Mouse (Mus musculus): ENCODE results near the gene Trrap. TPM values are rescaled to one million over a fixed set of nuclear protein-coding genes. Genes with fewer than 3 reads are reported as not detected.

Gene Trrap
- polyA plus RNA-seq, 1 experiment from 2014 or later = 80.4 TPM

DNA sequence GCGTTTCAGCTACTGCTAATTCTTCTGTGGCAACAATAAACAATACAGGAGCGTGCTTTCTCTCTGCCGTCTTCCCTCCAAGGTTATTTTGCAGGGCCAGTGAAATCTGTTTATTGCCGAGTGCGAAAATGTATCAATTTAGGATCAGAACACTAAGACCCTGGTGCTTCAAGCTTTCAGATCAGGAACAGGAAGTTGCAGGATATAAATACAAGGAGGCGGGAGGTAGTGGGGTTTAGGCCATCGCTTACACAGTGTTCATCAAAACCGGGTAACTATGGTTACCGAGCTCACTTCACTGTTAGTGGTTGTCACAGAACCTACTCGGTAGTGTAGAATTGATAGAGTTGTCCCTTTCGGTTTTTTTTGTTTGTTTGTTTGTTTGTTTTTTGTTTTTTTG is 886 bp upstream of the Trrap start:
- Histone ChIP-seq H3K9ac (replicated peaks; ENCODE audit: low read depth, low read length) (no peak overlapping the region), H3K4me1 (replicated peaks; ENCODE audit: control insufficient read depth, insufficient read depth, low read length) (peaks cover 12% of the 10 kb centered on the region), H3K9me3 (ENCODE audit: control insufficient read depth, low read length) (no peaks in the 10 kb centered on the region), H3K36me3 (ENCODE audit: control insufficient read depth, insufficient read depth) (peaks cover under 1% of the 10 kb centered on the region; the same call in 1 of the 2 replicates), H3K27ac (ENCODE audit: low read length) (no peak overlapping the region), H3K27me3 (replicated peaks; ENCODE audit: control insufficient read depth, insufficient read depth, low read length) (no peaks in the 10 kb centered on the region; the same call in 1 of the 2 replicates), H3K4me2 (ENCODE audit: low read length) (no peak overlapping the region), H3K4me3 (replicated peaks; ENCODE audit: low read length) (no peak overlapping the region)
- 82% methylated on average over 11 of the region's 11 CpGs for WGBS
- ATAC-seq = no peak

- Histone ChIP-seq H3K36me3 (ENCODE audit: control insufficient read depth, insufficient read depth) (peaks cover 8% of the 10 kb centered on the region; the same call in 1 of the 2 replicates), H3K9ac (replicated peaks; ENCODE audit: low read depth, low read length) (peak overlapping the region; percentile 96), H3K9me3 (ENCODE audit: control insufficient read depth, low read length) (no peaks in the 10 kb centered on the region), H3K27ac (ENCODE audit: low read length) (peak overlapping the region; percentile 97), H3K4me1 (replicated peaks; ENCODE audit: control insufficient read depth, insufficient read depth, low read length) (peaks cover 12% of the 10 kb centered on the region), H3K27me3 (replicated peaks; ENCODE audit: control insufficient read depth, insufficient read depth, low read length) (no peaks in the 10 kb centered on the region; the same call in 1 of the 2 replicates), H3K4me3 (replicated peaks; ENCODE audit: low read length) (peak overlapping the region; percentile 92), H3K4me2 (ENCODE audit: low read length) (peak overlapping the region; percentile 80)
- under 1% methylated on average over 86 of the region's 92 CpGs for WGBS
- ATAC-seq = peak; percentile 92
Observed at GRCm38 (mm10) chr5:144767911-144768841, 644 bp downstream of the Trrap start.

- Histone ChIP-seq H3K9me3 (ENCODE audit: control insufficient read depth, low read length) (no peaks in the 10 kb centered on the region), H3K4me1 (replicated peaks; ENCODE audit: control insufficient read depth, insufficient read depth, low read length) (peaks cover 12% of the 10 kb centered on the region), H3K27ac (ENCODE audit: low read length) (peak overlapping the region; percentile 97), H3K36me3 (ENCODE audit: control insufficient read depth, insufficient read depth) (peaks cover 8% of the 10 kb centered on the region; the same call in 1 of the 2 replicates), H3K4me2 (ENCODE audit: low read length) (peak overlapping the region; percentile 80), H3K27me3 (replicated peaks; ENCODE audit: control insufficient read depth, insufficient read depth, low read length) (no peaks in the 10 kb centered on the region; the same call in 1 of the 2 replicates), H3K9ac (replicated peaks; ENCODE audit: low read depth, low read length) (peak overlapping the region; percentile 96), H3K4me3 (replicated peaks; ENCODE audit: low read length) (peak overlapping the region; percentile 92)
- 28% methylated on average over 8 of the region's 8 CpGs for WGBS
- ATAC-seq = peak; percentile 1; the same call in 1 of the 2 replicates
Observed at GRCm38 (mm10) chr5:144769067-144769482, 1.5 kb downstream of the Trrap start.

DNA sequence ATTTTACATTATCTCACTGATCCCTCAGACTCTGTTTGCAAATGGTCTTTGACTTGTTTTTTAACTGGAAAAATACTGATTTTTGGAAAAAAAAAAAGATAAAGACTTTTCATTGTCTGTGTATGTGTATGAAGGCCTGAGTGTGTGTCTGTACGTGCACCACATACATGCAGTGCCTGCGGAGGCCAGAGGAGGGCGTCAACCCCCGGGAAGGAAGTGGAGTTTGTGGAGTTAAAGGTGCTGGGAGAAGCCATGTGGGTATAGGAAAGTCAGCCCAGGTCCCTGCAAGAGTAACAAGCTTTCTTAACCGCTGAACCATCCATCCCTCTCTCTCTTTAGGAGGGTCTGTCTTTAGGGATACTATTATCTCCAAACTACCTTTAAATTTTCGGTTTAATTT is 5.7 kb downstream of the Trrap start:
- Histone ChIP-seq H3K4me3 (replicated peaks; ENCODE audit: low read length) (no peak overlapping the region), H3K27me3 (replicated peaks; ENCODE audit: control insufficient read depth, insufficient read depth, low read length) (no peaks in the 10 kb centered on the region), H3K4me1 (replicated peaks; ENCODE audit: control insufficient read depth, insufficient read depth, low read length) (peaks cover 12% of the 10 kb centered on the region), H3K9ac (replicated peaks; ENCODE audit: low read depth, low read length) (no peak overlapping the region), H3K36me3 (ENCODE audit: control insufficient read depth, insufficient read depth) (peaks cover 18% of the 10 kb centered on the region), H3K4me2 (ENCODE audit: low read length) (no peak overlapping the region), H3K27ac (ENCODE audit: low read length) (no peak overlapping the region), H3K9me3 (ENCODE audit: control insufficient read depth, low read length) (no peaks in the 10 kb centered on the region)
- WGBS = 91% methylated on average over 6 of the region's 6 CpGs
- no peak for ATAC-seq

DNA sequence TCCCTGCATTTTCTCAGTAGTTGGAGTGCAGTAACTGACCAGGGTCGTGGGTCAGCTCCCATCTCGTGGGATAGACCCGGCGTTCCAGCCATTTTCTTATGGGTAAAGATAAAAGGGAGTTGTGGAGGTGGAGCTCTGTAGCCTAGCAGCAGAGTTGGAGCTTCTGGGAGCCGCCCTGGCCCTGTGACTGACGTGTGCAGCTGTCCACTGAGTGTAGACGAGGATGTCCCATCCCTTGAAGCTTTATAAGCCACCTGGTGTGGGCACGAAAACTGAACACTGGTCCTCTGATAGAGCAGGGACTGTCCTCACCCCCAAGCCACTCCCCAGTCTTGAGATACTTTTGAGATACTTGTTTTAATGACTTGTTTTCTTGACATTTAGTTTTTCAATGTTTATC is 13.1 kb downstream of the Trrap start:
- Histone ChIP-seq H3K27me3 (replicated peaks; ENCODE audit: control insufficient read depth, insufficient read depth, low read length) (no peaks in the 10 kb centered on the region), H3K27ac (ENCODE audit: low read length) (no peak overlapping the region), H3K4me1 (replicated peaks; ENCODE audit: control insufficient read depth, insufficient read depth, low read length) (no peaks in the 10 kb centered on the region), H3K36me3 (ENCODE audit: control insufficient read depth, insufficient read depth) (peaks cover 46% of the 10 kb centered on the region), H3K9ac (replicated peaks; ENCODE audit: low read depth, low read length) (no peak overlapping the region), H3K9me3 (ENCODE audit: control insufficient read depth, low read length) (no peaks in the 10 kb centered on the region), H3K4me3 (replicated peaks; ENCODE audit: low read length) (no peak overlapping the region), H3K4me2 (ENCODE audit: low read length) (no peak overlapping the region)
- no peak for ATAC-seq
- WGBS = 90% methylated on average over 8 of the region's 8 CpGs

- no peak overlapping the region for H3K4me2 ChIP-seq (ENCODE audit: low read length)
- ATAC-seq = no peak
- WGBS = 97% methylated on average over 18 of the region's 18 CpGs
- no peaks in the 10 kb centered on the region for H3K9me3 ChIP-seq (ENCODE audit: control insufficient read depth, low read length)
- H3K36me3 ChIP-seq (ENCODE audit: control insufficient read depth, insufficient read depth) = peaks cover 60% of the 10 kb centered on the region
- H3K9ac ChIP-seq (replicated peaks; ENCODE audit: low read depth, low read length) = no peak overlapping the region
- H3K4me1 ChIP-seq (replicated peaks; ENCODE audit: control insufficient read depth, insufficient read depth, low read length) = no peaks in the 10 kb centered on the region
- no peak overlapping the region for H3K4me3 ChIP-seq (replicated peaks; ENCODE audit: low read length)
- no peaks in the 10 kb centered on the region for H3K27me3 ChIP-seq (replicated peaks; ENCODE audit: control insufficient read depth, insufficient read depth, low read length)
- H3K27ac ChIP-seq (ENCODE audit: low read length) = no peak overlapping the region
Observed at GRCm38 (mm10) chr5:144786464-144786863, 18.9 kb downstream of the Trrap start.

GRCm38 (mm10) chr5:144793374-144793773 is 25.8 kb downstream of the Trrap start:
- peaks cover 69% of the 10 kb centered on the region for H3K36me3 ChIP-seq (ENCODE audit: control insufficient read depth, insufficient read depth)
- H3K9me3 ChIP-seq (ENCODE audit: control insufficient read depth, low read length) = no peaks in the 10 kb centered on the region
- no peak overlapping the region for H3K4me3 ChIP-seq (replicated peaks; ENCODE audit: low read length)
- H3K9ac ChIP-seq (replicated peaks; ENCODE audit: low read depth, low read length) = no peak overlapping the region
- H3K27me3 ChIP-seq (replicated peaks; ENCODE audit: control insufficient read depth, insufficient read depth, low read length) = no peaks in the 10 kb centered on the region
- 88% methylated on average over 5 of the region's 5 CpGs for WGBS
- no peak overlapping the region for H3K27ac ChIP-seq (ENCODE audit: low read length)
- no peak overlapping the region for H3K4me2 ChIP-seq (ENCODE audit: low read length)
- no peaks in the 10 kb centered on the region for H3K4me1 ChIP-seq (replicated peaks; ENCODE audit: control insufficient read depth, insufficient read depth, low read length)
- ATAC-seq = no peak

GRCm38 (mm10) chr5:144794687-144795086 is 27.2 kb downstream of the Trrap start:
- Histone ChIP-seq H3K9ac (replicated peaks; ENCODE audit: low read depth, low read length) (no peak overlapping the region), H3K27me3 (replicated peaks; ENCODE audit: control insufficient read depth, insufficient read depth, low read length) (no peaks in the 10 kb centered on the region), H3K27ac (ENCODE audit: low read length) (no peak overlapping the region), H3K4me2 (ENCODE audit: low read length) (no peak overlapping the region), H3K4me1 (replicated peaks; ENCODE audit: control insufficient read depth, insufficient read depth, low read length) (no peaks in the 10 kb centered on the region), H3K4me3 (replicated peaks; ENCODE audit: low read length) (no peak overlapping the region), H3K36me3 (ENCODE audit: control insufficient read depth, insufficient read depth) (peaks cover 68% of the 10 kb centered on the region), H3K9me3 (ENCODE audit: control insufficient read depth, low read length) (no peaks in the 10 kb centered on the region)
- ATAC-seq = no peak
- 77% methylated on average over 6 of the region's 6 CpGs for WGBS

DNA sequence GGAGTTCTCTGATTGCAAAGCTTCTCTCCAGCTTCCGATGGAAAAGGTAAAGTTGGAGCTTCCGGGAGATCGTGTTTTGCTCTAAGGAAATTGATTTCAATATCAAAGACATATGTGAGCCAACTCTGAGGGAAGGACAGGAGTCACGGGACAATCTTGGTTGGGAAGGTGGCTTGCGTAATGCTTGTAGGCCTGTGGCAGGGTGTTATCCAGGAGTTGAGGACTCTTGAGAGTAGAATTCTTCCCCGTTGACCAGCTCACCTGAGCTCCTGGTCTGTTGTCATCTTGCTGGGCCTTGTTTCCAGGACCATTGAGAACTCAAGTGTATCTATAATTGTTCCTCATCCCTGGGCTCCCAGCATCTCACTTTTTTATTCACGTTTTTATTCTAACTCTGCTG is 29.6 kb downstream of the Trrap start:
- ATAC-seq = no peak
- Histone ChIP-seq H3K4me1 (replicated peaks; ENCODE audit: control insufficient read depth, insufficient read depth, low read length) (no peaks in the 10 kb centered on the region), H3K27ac (ENCODE audit: low read length) (no peak overlapping the region), H3K27me3 (replicated peaks; ENCODE audit: control insufficient read depth, insufficient read depth, low read length) (no peaks in the 10 kb centered on the region), H3K9me3 (ENCODE audit: control insufficient read depth, low read length) (no peaks in the 10 kb centered on the region), H3K4me3 (replicated peaks; ENCODE audit: low read length) (no peak overlapping the region), H3K9ac (replicated peaks; ENCODE audit: low read depth, low read length) (no peak overlapping the region), H3K4me2 (ENCODE audit: low read length) (no peak overlapping the region), H3K36me3 (ENCODE audit: control insufficient read depth, insufficient read depth) (peaks cover 63% of the 10 kb centered on the region)
- WGBS = 93% methylated on average over 7 of the region's 7 CpGs

Measured in forebrain, embryonic 16.5 days (tissue).